Mouse (Mus musculus) neural tube, embryonic 13.5 days (tissue): ENCODE data around the gene Camk1g. TPM values are rescaled to one million over a fixed set of nuclear protein-coding genes. Genes with fewer than 3 reads are reported as not detected.

Experiments used
- ATAC-seq: fragments of 200-750 bp; cut with Nextera tagmentation; 2 replicates; pipeline ENCODE4 v1.8.0; 2017; ENCODE audit warnings: low read depth, mild to moderate bottlenecking, moderate TSS enrichment, moderate library complexity
- H3K27ac ChIP-seq: fragments of 300-500 bp; sonication (generic); replicated peaks from 2 replicates; pipeline ENCODE4 v1.5.1; 2015; ENCODE audit warnings: moderate library complexity, mild to moderate bottlenecking, inconsistent platforms
- H3K27me3 ChIP-seq: fragments of 300-500 bp; sonication (generic); 2 replicates; pipeline ENCODE4 v1.6.1; 2015; ENCODE audit warnings: mild to moderate bottlenecking, inconsistent platforms
- H3K36me3 ChIP-seq: fragments of 300-500 bp; sonication (generic); 2 replicates; pipeline ENCODE4 v1.6.1; 2015; ENCODE audit warnings: mild to moderate bottlenecking, inconsistent platforms
- H3K4me1 ChIP-seq: fragments of 300-500 bp; sonication (generic); replicated peaks from 2 replicates; pipeline ENCODE4 v1.6.1; 2015; ENCODE audit warnings: inconsistent platforms
- H3K4me2 ChIP-seq: fragments of 300-500 bp; sonication (generic); 2 replicates; pipeline ENCODE4 v1.6.1; 2015; ENCODE audit warnings: inconsistent platforms, mild to moderate bottlenecking, moderate library complexity
- H3K4me3 ChIP-seq: fragments of 300-500 bp; sonication (generic); 2 replicates; pipeline ENCODE4 v1.5.1; 2015; ENCODE audit warnings: mild to moderate bottlenecking, inconsistent platforms
- H3K9ac ChIP-seq: fragments of 300-500 bp; sonication (generic); 2 replicates; pipeline ENCODE4 v1.6.1; 2015; ENCODE audit warnings: moderate library complexity, mild to moderate bottlenecking, inconsistent platforms
- H3K9me3 ChIP-seq: fragments of 300-500 bp; sonication (generic); 2 replicates; pipeline ENCODE4 v1.6.1; 2016; ENCODE audit warnings: inconsistent platforms
- WGBS: fragments of 180-500 bp; shearing (Covaris S2); methylation state at CpG from one replicate; pipeline ENCODE4 v1.1.7; 2015; 5-methylcytosine and 5-hydroxymethylcytosine counted together
- polyA plus RNA-seq: library from polyadenylated mRNA; unstranded; fragments of >200 nt; fragmentation: Nextera tagmentation; extraction: Ambion mirVana; gene quantifications from 2 replicates; pipeline ENCODE4 v1.2.1, GENCODE M21; 2015

The Camk1g gene
- polyA plus RNA-seq, 1 experiment from 2014 or later, result 34.3 TPM

GRCm38 (mm10) chr1:193390004-193390403, 19.9 kb upstream of the Camk1g start:
- no peaks in the 10 kb centered on the region for H3K36me3 ChIP-seq
- no peak overlapping the region for H3K4me3 ChIP-seq
- no peak overlapping the region for H3K9ac ChIP-seq
- WGBS, result 40% methylated on average over 12 of the region's 12 CpGs
- peak overlapping the region; percentile 81 for H3K27ac ChIP-seq
- no peaks in the 10 kb centered on the region for H3K9me3 ChIP-seq
- no peak overlapping the region for H3K4me2 ChIP-seq
- no peak for ATAC-seq
- peaks cover 53% of the 10 kb centered on the region for H3K4me1 ChIP-seq
- no peaks in the 10 kb centered on the region for H3K27me3 ChIP-seq

- no peak for ATAC-seq
- H3K9ac ChIP-seq, result no peak overlapping the region
- H3K36me3 ChIP-seq, result no peaks in the 10 kb centered on the region
- H3K27ac ChIP-seq, result peak overlapping the region; percentile 81
- no peaks in the 10 kb centered on the region for H3K27me3 ChIP-seq
- peaks cover 53% of the 10 kb centered on the region for H3K4me1 ChIP-seq
- H3K4me3 ChIP-seq, result no peak overlapping the region
- WGBS, result 8% methylated on average over 3 of the region's 3 CpGs
- H3K4me2 ChIP-seq, result no peak overlapping the region
- H3K9me3 ChIP-seq, result no peaks in the 10 kb centered on the region
These were observed 19.4 kb upstream of the Camk1g start for GRCm38 (mm10) chr1:193389505-193389904.

- 34% methylated on average over 2 of the region's 2 CpGs for WGBS
- no peaks in the 10 kb centered on the region for H3K9me3 ChIP-seq
- ATAC-seq, result no peak
- H3K4me3 ChIP-seq, result no peak overlapping the region
- H3K27me3 ChIP-seq, result no peaks in the 10 kb centered on the region
- H3K4me2 ChIP-seq, result no peak overlapping the region
- no peak overlapping the region for H3K9ac ChIP-seq
- peak overlapping the region; percentile 78; the same call in 1 of the 2 replicates for H3K27ac ChIP-seq
- H3K36me3 ChIP-seq, result no peaks in the 10 kb centered on the region
- peaks cover 59% of the 10 kb centered on the region for H3K4me1 ChIP-seq
These were observed 17.1 kb upstream of the Camk1g start for GRCm38 (mm10) chr1:193387241-193387640.

GRCm38 (mm10) chr1:193386136-193386535, 16.0 kb upstream of the Camk1g start:
- peak overlapping the region; percentile 36; the same call in 1 of the 2 replicates for H3K9ac ChIP-seq
- H3K27ac ChIP-seq, result peak overlapping the region; percentile 78
- WGBS, result 0% methylated on average over 5 of the region's 5 CpGs
- H3K4me2 ChIP-seq, result no peak overlapping the region
- H3K4me3 ChIP-seq, result no peak overlapping the region
- no peaks in the 10 kb centered on the region for H3K9me3 ChIP-seq
- H3K36me3 ChIP-seq, result no peaks in the 10 kb centered on the region
- H3K4me1 ChIP-seq, result peaks cover 67% of the 10 kb centered on the region
- peak; percentile 16; the same call in 1 of the 2 replicates for ATAC-seq
- 0 out of 2 replicates have a peak, but pooled peaks cover 2% of the 10 kb centered on the region for H3K27me3 ChIP-seq

- Histone ChIP-seq H3K9ac (peak overlapping the region; percentile 35; the same call in 1 of the 2 replicates), H3K4me2 (peak overlapping the region; percentile 49), H3K4me3 (peak overlapping the region; percentile 26), H3K27me3 (0 out of 2 replicates have a peak, but pooled peaks cover 5% of the 10 kb centered on the region), H3K4me1 (peaks cover 40% of the 10 kb centered on the region), H3K27ac (peak overlapping the region; percentile 18; the same call in 1 of the 2 replicates), H3K9me3 (no peaks in the 10 kb centered on the region), H3K36me3 (no peaks in the 10 kb centered on the region)
- 7% methylated on average over 8 of the region's 8 CpGs for WGBS
- peak; percentile 15; the same call in 1 of the 2 replicates for ATAC-seq
These were observed 12.9 kb upstream of the Camk1g start for GRCm38 (mm10) chr1:193382841-193383462.

- Histone ChIP-seq H3K9me3 (no peaks in the 10 kb centered on the region), H3K9ac (peak overlapping the region; percentile 35; the same call in 1 of the 2 replicates), H3K4me2 (peak overlapping the region; percentile 49), H3K36me3 (no peaks in the 10 kb centered on the region), H3K27me3 (0 out of 2 replicates have a peak, but pooled peaks cover 5% of the 10 kb centered on the region), H3K4me1 (peaks cover 38% of the 10 kb centered on the region), H3K27ac (peak overlapping the region; percentile 18), H3K4me3 (peak overlapping the region; percentile 26)
- 1% methylated on average over 8 of the region's 8 CpGs for WGBS
- ATAC-seq, result peak; percentile 79
These were observed 12.3 kb upstream of the Camk1g start for GRCm38 (mm10) chr1:193382435-193382834.

GRCm38 (mm10) chr1:193381597-193382404, 11.7 kb upstream of the Camk1g start:
- 33% methylated on average over 11 of the region's 11 CpGs for WGBS
- peak; percentile 33; the same call in 1 of the 2 replicates for ATAC-seq
- Histone ChIP-seq H3K4me3 (peak overlapping the region; percentile 26; the same call in 1 of the 2 replicates), H3K27ac (no peak overlapping the region; the same call in none of the 2 replicates), H3K4me1 (peaks cover 32% of the 10 kb centered on the region), H3K4me2 (peak overlapping the region; percentile 49), H3K27me3 (0 out of 2 replicates have a peak, but pooled peaks cover 5% of the 10 kb centered on the region), H3K9me3 (no peaks in the 10 kb centered on the region), H3K9ac (peak overlapping the region; percentile 35; the same call in 1 of the 2 replicates), H3K36me3 (no peaks in the 10 kb centered on the region)

GRCm38 (mm10) chr1:193380877-193381276, 10.8 kb upstream of the Camk1g start:
- Histone ChIP-seq H3K9ac (no peak overlapping the region), H3K27me3 (0 out of 2 replicates have a peak, but pooled peaks cover 5% of the 10 kb centered on the region), H3K9me3 (no peaks in the 10 kb centered on the region), H3K4me1 (peaks cover 22% of the 10 kb centered on the region; the same call in 1 of the 2 replicates), H3K36me3 (no peaks in the 10 kb centered on the region), H3K4me2 (no peak overlapping the region), H3K4me3 (no peak overlapping the region), H3K27ac (no peak overlapping the region)
- no peak for ATAC-seq
- 89% methylated on average over 5 of the region's 5 CpGs for WGBS

- Histone ChIP-seq H3K4me2 (no peak overlapping the region), H3K4me1 (peaks cover 14% of the 10 kb centered on the region; the same call in 1 of the 2 replicates), H3K9me3 (no peaks in the 10 kb centered on the region), H3K27ac (no peak overlapping the region), H3K4me3 (no peak overlapping the region), H3K9ac (no peak overlapping the region), H3K36me3 (no peaks in the 10 kb centered on the region), H3K27me3 (0 out of 2 replicates have a peak, but pooled peaks cover 5% of the 10 kb centered on the region)
- no peak for ATAC-seq
- 66% methylated on average over 6 of the region's 6 CpGs for WGBS
These were observed 9.5 kb upstream of the Camk1g start for GRCm38 (mm10) chr1:193379634-193380033.

- 32% methylated on average over 4 of the region's 4 CpGs for WGBS
- no peak overlapping the region for H3K27ac ChIP-seq
- no peak overlapping the region for H3K9ac ChIP-seq
- H3K27me3 ChIP-seq, result 0 out of 2 replicates have a peak, but pooled peaks cover 5% of the 10 kb centered on the region
- H3K4me3 ChIP-seq, result no peak overlapping the region
- ATAC-seq, result peak; percentile 75
- no peaks in the 10 kb centered on the region for H3K9me3 ChIP-seq
- no peaks in the 10 kb centered on the region for H3K36me3 ChIP-seq
- H3K4me1 ChIP-seq, result peaks cover 2% of the 10 kb centered on the region; the same call in 1 of the 2 replicates
- no peak overlapping the region for H3K4me2 ChIP-seq
These were observed 6.5 kb upstream of the Camk1g start for GRCm38 (mm10) chr1:193376478-193377134.

- no peak for ATAC-seq
- Histone ChIP-seq H3K4me3 (no peak overlapping the region), H3K4me2 (no peak overlapping the region), H3K9ac (no peak overlapping the region), H3K36me3 (no peaks in the 10 kb centered on the region), H3K27me3 (no peaks in the 10 kb centered on the region), H3K4me1 (peaks cover 18% of the 10 kb centered on the region), H3K9me3 (no peaks in the 10 kb centered on the region), H3K27ac (no peak overlapping the region)
- WGBS, result 83% methylated on average over 6 of the region's 6 CpGs
These were observed 3.9 kb upstream of the Camk1g start for GRCm38 (mm10) chr1:193373906-193374413.
